Mouse (Mus musculus): Measurements from ENCODE around the gene Snrnp25. TPM values are rescaled to one million over a fixed set of nuclear protein-coding genes. Genes with fewer than 3 reads are reported as not detected.

The Snrnp25 gene
- polyA plus RNA-seq, 1 experiment from 2014 or later = 49.9 TPM

DNA sequence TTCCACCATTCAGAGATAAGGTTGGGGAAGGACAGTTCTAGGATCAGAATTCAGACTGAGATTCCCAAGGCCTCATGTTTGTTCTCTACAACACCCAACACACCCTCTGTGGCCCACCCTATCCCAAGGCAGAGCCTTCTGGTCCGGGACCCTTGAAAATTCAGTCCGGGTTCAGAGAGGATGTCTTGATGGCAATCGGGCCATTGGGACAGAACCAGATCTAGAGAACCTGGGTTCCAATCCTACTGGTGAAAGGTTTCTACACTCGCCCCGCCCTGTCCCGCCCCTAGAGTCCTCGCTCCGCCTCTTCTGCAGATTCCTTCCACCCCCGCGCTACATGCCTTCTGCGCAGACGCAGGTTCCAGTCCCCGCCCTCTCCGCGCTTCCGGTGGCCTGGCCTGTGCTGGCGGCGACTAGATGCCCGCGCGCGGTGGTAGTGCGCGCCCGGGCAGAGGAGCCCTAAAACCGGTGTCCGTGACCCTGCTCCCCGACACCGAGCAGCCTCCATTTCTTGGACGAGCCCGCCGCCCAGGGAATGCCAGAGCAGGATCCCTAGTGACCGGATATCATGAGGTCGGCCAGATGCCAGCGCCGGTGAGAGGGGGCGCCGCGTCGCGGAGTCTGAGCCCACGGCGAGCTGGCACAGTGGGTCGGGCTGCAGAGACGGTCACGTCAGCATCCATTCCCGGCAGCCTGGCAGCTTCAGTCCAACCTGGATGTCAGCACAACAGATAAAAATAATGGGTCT lies 21.1 kb downstream of the Snrnp25 start, which contains the start of gene Mpg:
TSS of gene Mpg (plus strand) at position 382 of the 748 bp plus-strand sequence.
- Histone ChIP-seq H3K9me3 (ENCODE audit: control insufficient read depth, low read length) (no peaks in the 10 kb centered on the region), H3K4me1 (replicated peaks; ENCODE audit: control insufficient read depth, insufficient read depth, low read length) (peaks cover 26% of the 10 kb centered on the region), H3K36me3 (replicated peaks; ENCODE audit: control insufficient read depth, insufficient read depth) (peaks cover 22% of the 10 kb centered on the region), H3K27ac (peak within 1 kb of the TSS; percentile 82), H3K9ac (peak within 1 kb of the TSS; percentile 88), H3K27me3 (ENCODE audit: control insufficient read depth, insufficient read depth, low read length) (peaks cover 22% of the 10 kb centered on the region), H3K4me2 (replicated peaks) (peak within 1 kb of the TSS; percentile 78), H3K4me3 (replicated peaks; ENCODE audit: low read length) (peak within 1 kb of the TSS; percentile 74)
- ATAC-seq (ENCODE audit: low FRiP score) (peak; percentile 85), DNase-seq (ENCODE audit: low spot score) (peak; percentile 83)
- WGBS = 4% methylated on average over 47 of the region's 47 CpGs

DNA sequence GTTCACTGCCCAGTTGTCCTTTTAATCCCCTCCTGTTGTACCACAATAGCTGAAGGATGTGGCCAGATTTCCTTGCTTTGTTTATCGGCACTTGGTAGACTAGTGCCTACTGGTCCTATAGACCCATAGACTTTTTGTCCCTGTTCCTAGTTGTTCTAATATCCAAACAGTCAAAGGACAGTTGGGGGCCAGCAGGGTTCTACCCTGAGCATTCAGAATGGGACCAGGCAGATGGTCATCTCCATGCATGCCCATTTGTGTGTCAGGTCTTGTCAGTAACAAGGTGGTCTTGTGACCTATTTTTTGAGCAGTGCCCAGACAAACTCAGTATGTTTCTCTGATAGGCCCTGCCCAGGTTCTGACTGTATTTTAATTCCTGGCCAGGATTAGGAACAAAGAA lies 21.8 kb downstream of the Snrnp25 start:
- no peak for DNase-seq (ENCODE audit: low spot score)
- Histone ChIP-seq H3K4me3 (replicated peaks; ENCODE audit: low read length) (peak overlapping the region; percentile 74), H3K36me3 (replicated peaks; ENCODE audit: control insufficient read depth, insufficient read depth) (peaks cover 29% of the 10 kb centered on the region), H3K9ac (peak overlapping the region; percentile 88), H3K4me1 (replicated peaks; ENCODE audit: control insufficient read depth, insufficient read depth, low read length) (peaks cover 25% of the 10 kb centered on the region), H3K9me3 (ENCODE audit: control insufficient read depth, low read length) (no peaks in the 10 kb centered on the region), H3K27me3 (ENCODE audit: control insufficient read depth, insufficient read depth, low read length) (peaks cover 20% of the 10 kb centered on the region), H3K27ac (peak overlapping the region; percentile 82), H3K4me2 (replicated peaks) (peak overlapping the region; percentile 78)
- ATAC-seq (ENCODE audit: low FRiP score) = no peak
- 45% methylated on average over 1 of the region's 1 CpGs for WGBS

DNA sequence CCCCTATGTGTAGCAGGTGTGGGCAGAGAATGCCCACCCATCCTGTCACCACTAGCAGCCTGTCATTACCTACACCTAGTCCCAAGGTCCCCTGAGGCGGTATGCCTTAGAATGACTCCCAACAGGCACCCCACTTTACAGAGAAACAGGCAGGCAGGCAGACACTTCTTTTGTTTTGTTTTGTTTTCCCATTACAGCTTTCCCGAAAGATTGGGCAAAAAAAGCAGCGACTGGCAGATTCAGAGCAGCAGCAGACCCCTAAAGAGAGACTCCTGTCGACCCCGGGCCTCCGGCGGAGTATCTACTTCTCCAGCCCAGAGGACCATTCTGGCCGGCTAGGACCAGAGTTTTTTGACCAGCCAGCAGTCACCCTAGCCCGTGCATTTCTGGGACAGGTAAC lies 22.3 kb downstream of the Snrnp25 start:
- Histone ChIP-seq H3K9ac (peak overlapping the region; percentile 88), H3K4me2 (replicated peaks) (peak overlapping the region; percentile 78), H3K36me3 (replicated peaks; ENCODE audit: control insufficient read depth, insufficient read depth) (peaks cover 31% of the 10 kb centered on the region), H3K27me3 (ENCODE audit: control insufficient read depth, insufficient read depth, low read length) (peaks cover 16% of the 10 kb centered on the region), H3K27ac (no peak overlapping the region), H3K4me1 (replicated peaks; ENCODE audit: control insufficient read depth, insufficient read depth, low read length) (peaks cover 20% of the 10 kb centered on the region), H3K4me3 (replicated peaks; ENCODE audit: low read length) (peak overlapping the region; percentile 74; the same call in 1 of the 2 replicates), H3K9me3 (ENCODE audit: control insufficient read depth, low read length) (no peaks in the 10 kb centered on the region)
- DNase-seq (ENCODE audit: low spot score) (no peak), ATAC-seq (ENCODE audit: low FRiP score) (no peak)
- 90% methylated on average over 9 of the region's 9 CpGs for WGBS

DNA sequence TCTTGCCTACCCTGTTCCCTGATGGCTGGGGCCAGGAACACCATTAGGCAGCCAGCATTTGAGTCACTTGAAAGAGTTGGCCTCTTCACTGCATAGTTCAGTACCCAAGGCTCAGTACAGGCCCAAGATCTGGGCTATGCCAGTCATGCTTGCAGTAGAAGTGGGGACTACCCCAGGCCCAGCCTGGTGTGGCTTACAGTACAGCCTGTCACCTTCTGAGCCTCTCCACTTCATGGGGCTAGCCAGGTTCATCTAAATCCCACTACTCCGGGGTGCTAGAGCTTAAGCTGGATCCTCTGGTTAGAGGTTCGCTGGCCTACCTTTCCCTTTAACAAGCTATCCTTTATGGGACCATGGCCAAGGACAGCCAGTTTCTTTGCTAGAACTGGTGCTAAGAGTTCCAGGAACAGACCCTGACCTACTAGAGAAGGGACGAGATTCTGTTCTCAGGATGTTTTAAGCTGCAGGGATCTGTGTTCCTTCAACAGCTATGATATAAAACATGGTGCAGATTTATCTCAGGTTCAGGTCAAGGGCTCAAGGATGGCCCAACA lies 23.2 kb downstream of the Snrnp25 start:
- Histone ChIP-seq H3K27me3 (ENCODE audit: control insufficient read depth, insufficient read depth, low read length) (peaks cover 9% of the 10 kb centered on the region), H3K9me3 (ENCODE audit: control insufficient read depth, low read length) (no peaks in the 10 kb centered on the region), H3K4me1 (replicated peaks; ENCODE audit: control insufficient read depth, insufficient read depth, low read length) (peaks cover 18% of the 10 kb centered on the region), H3K4me2 (replicated peaks) (no peak overlapping the region), H3K27ac (no peak overlapping the region), H3K9ac (no peak overlapping the region), H3K36me3 (replicated peaks; ENCODE audit: control insufficient read depth, insufficient read depth) (peaks cover 38% of the 10 kb centered on the region), H3K4me3 (replicated peaks; ENCODE audit: low read length) (no peak overlapping the region)
- no peak for DNase-seq (ENCODE audit: low spot score)
- ATAC-seq (ENCODE audit: low FRiP score) = no peak
- WGBS = 95% methylated on average over 3 of the region's 3 CpGs

DNA sequence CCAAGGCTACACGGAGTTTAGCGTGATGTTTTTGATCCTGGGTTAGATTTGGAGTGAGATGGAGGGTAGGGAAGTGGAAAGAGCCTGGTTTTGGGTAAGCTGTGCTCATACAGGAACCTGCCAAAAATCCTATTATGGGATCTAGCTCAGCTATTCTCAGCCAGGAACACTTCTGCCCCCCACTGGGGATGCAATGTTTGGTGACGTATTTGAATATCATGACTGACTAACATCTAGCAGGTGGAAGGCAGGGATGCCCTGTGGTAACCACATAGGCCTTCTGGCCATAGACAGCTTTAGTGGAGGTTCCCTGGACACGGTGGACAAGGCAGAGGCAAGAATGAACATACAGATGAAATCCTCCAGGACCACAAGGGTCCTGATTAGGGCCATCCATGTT lies 25.0 kb downstream of the Snrnp25 start:
- Histone ChIP-seq H3K9ac (no peak overlapping the region), H3K4me3 (replicated peaks; ENCODE audit: low read length) (no peak overlapping the region), H3K36me3 (replicated peaks; ENCODE audit: control insufficient read depth, insufficient read depth) (peaks cover 52% of the 10 kb centered on the region), H3K9me3 (ENCODE audit: control insufficient read depth, low read length) (no peaks in the 10 kb centered on the region), H3K4me2 (replicated peaks) (no peak overlapping the region), H3K27me3 (ENCODE audit: control insufficient read depth, insufficient read depth, low read length) (no peaks in the 10 kb centered on the region), H3K27ac (no peak overlapping the region), H3K4me1 (replicated peaks; ENCODE audit: control insufficient read depth, insufficient read depth, low read length) (peaks cover 30% of the 10 kb centered on the region)
- no peak for DNase-seq (ENCODE audit: low spot score)
- ATAC-seq (ENCODE audit: low FRiP score) = no peak
- WGBS = 87% methylated on average over 4 of the region's 4 CpGs

DNA sequence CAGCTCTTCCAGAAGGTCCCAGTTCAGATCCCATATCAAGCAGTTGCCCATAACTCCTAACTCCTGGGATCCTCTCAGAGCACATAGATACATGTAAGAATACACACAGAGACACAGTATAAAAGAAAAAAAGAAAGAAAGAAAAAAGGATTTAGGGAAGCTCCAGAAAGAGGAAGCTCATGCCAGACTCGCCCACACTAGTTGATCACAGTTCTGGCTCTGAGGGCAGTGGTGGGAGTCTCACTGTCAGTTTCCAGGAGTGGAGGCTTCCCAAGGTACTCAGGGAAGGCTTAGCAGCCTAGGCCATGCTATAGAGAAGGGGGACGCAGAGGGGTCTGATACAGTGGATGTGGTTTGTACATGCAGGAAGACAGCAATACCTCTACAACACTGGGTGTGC lies 25.9 kb downstream of the Snrnp25 start:
- 92% methylated on average over 2 of the region's 2 CpGs for WGBS
- H3K4me1 ChIP-seq (replicated peaks; ENCODE audit: control insufficient read depth, insufficient read depth, low read length) = peaks cover 30% of the 10 kb centered on the region

DNA sequence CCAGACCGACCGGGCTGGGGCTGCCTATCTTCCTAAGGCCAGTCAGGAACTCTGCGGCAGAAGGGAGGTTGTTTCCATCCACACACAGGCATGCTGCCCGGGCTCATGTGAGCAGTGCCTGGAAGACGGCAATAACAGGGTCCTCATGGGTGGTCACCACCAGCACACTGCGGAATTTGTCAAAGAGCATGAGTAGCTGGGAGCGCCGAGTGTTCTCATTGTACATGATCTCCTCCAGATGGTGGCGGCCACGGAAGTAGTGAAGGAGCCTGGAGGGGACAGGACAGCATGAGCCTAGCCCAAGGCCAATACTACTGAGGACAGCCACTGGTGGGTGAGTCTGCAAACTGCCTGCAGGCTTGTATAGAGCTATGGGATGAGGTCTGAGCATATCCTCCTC lies 27.6 kb downstream of the Snrnp25 start:
- H3K27me3 ChIP-seq (ENCODE audit: control insufficient read depth, insufficient read depth, low read length) = no peaks in the 10 kb centered on the region
- 77% methylated on average over 10 of the region's 10 CpGs for WGBS
- peaks cover 52% of the 10 kb centered on the region for H3K36me3 ChIP-seq (replicated peaks; ENCODE audit: control insufficient read depth, insufficient read depth)
- H3K4me2 ChIP-seq (replicated peaks) = no peak overlapping the region
- H3K9ac ChIP-seq = no peak overlapping the region
- no peak for ATAC-seq (ENCODE audit: low FRiP score)
- no peak for DNase-seq (ENCODE audit: low spot score)
- peaks cover 21% of the 10 kb centered on the region for H3K4me1 ChIP-seq (replicated peaks; ENCODE audit: control insufficient read depth, insufficient read depth, low read length)
- no peaks in the 10 kb centered on the region for H3K9me3 ChIP-seq (ENCODE audit: control insufficient read depth, low read length)
- no peak overlapping the region for H3K27ac ChIP-seq
- no peak overlapping the region for H3K4me3 ChIP-seq (replicated peaks; ENCODE audit: low read length)

More for the DNA sequence above, 25.9 kb downstream of the Snrnp25 start:
- Histone ChIP-seq H3K36me3 (replicated peaks; ENCODE audit: control insufficient read depth, insufficient read depth) (peaks cover 52% of the 10 kb centered on the region), H3K27ac (no peak overlapping the region), H3K27me3 (ENCODE audit: control insufficient read depth, insufficient read depth, low read length) (no peaks in the 10 kb centered on the region), H3K4me3 (replicated peaks; ENCODE audit: low read length) (no peak overlapping the region), H3K9me3 (ENCODE audit: control insufficient read depth, low read length) (no peaks in the 10 kb centered on the region), H3K9ac (no peak overlapping the region), H3K4me2 (replicated peaks) (no peak overlapping the region)
- ATAC-seq (ENCODE audit: low FRiP score) = no peak
- no peak for DNase-seq (ENCODE audit: low spot score)

DNA sequence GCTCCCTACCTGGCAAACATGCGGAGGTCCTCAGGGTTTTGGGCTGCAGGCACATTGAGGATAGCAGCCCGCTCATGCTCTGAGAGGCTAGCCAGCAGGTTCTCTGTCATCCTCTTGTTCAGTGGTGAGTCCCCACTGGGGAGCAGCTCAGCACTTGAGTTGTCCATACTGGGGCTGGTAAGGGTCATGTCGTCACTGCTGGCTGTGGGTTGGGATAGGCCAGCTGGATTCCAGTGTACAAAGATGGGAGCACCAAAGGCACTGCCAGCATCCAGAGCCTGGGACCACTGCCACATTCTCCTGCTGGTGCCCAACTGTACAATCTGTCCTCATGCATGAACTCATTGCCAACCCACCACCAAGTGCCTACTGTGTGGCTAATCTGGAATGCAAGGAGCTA lies 28.7 kb downstream of the Snrnp25 start:
- H3K9ac ChIP-seq = no peak overlapping the region
- ATAC-seq (ENCODE audit: low FRiP score) (no peak), DNase-seq (ENCODE audit: low spot score) (no peak)

DNA sequence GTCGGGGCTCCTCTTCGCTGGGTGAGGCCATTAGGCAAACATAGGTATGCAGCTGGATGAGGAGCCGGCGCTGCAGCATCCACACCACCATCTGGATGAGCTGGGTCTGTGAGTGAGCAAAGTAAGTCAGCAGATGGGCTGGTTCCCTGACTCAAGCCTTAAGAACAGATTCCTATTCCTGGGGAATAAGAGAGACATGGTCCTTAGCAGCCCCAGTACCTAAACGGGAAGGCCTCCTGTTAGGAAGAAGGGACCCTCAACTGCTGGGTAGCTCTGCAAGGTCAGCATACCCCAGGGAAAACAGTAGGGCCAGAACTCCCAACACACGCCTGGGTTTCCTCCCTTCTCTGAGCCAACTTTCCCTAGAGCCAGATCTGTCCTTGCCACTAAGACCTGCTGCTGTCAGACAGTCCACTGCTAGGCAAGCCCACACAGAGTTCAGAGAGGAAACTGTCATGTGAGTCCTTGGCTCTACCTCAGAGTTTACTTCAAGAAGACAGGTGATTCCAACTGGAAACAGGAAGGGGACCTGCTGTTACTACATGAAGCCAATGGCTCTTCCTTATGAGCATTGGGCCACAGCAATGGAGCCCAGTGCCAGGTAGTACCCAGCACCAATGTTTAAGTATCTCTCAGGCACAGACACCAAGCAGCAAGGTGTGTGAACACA lies 29.7 kb downstream of the Snrnp25 start:
- DNase-seq (ENCODE audit: low spot score) = no peak

More for the DNA sequence above, 28.7 kb downstream of the Snrnp25 start:
- peaks cover 21% of the 10 kb centered on the region for H3K4me1 ChIP-seq (replicated peaks; ENCODE audit: control insufficient read depth, insufficient read depth, low read length)
- 85% methylated on average over 3 of the region's 3 CpGs for WGBS
- no peak overlapping the region for H3K27ac ChIP-seq
- H3K4me3 ChIP-seq (replicated peaks; ENCODE audit: low read length) = no peak overlapping the region
- H3K27me3 ChIP-seq (ENCODE audit: control insufficient read depth, insufficient read depth, low read length) = no peaks in the 10 kb centered on the region
- H3K9me3 ChIP-seq (ENCODE audit: control insufficient read depth, low read length) = no peaks in the 10 kb centered on the region
- H3K4me2 ChIP-seq (replicated peaks) = no peak overlapping the region
- peaks cover 52% of the 10 kb centered on the region for H3K36me3 ChIP-seq (replicated peaks; ENCODE audit: control insufficient read depth, insufficient read depth)

More for the DNA sequence above, 29.7 kb downstream of the Snrnp25 start:
- Histone ChIP-seq H3K4me1 (replicated peaks; ENCODE audit: control insufficient read depth, insufficient read depth, low read length) (peaks cover 21% of the 10 kb centered on the region), H3K27me3 (ENCODE audit: control insufficient read depth, insufficient read depth, low read length) (no peaks in the 10 kb centered on the region), H3K9ac (no peak overlapping the region), H3K9me3 (ENCODE audit: control insufficient read depth, low read length) (no peaks in the 10 kb centered on the region), H3K4me2 (replicated peaks) (no peak overlapping the region), H3K4me3 (replicated peaks; ENCODE audit: low read length) (no peak overlapping the region), H3K27ac (peak overlapping the region; percentile 62), H3K36me3 (replicated peaks; ENCODE audit: control insufficient read depth, insufficient read depth) (peaks cover 55% of the 10 kb centered on the region)
- ATAC-seq (ENCODE audit: low FRiP score) = no peak
- WGBS = 86% methylated on average over 6 of the region's 6 CpGs

All from hindbrain, embryonic 14.5 days (tissue).